Mouse (Mus musculus) hindbrain, postnatal 0 days (tissue): ENCODE results near the gene Galnt9. TPM values are rescaled to one million over a fixed set of nuclear protein-coding genes. Genes with fewer than 3 reads are reported as not detected.

Experiments used
- ATAC-seq: fragments of 200-750 bp; cut with Nextera tagmentation; 2 replicates; pipeline ENCODE4 v1.8.0; 2017; ENCODE audit warnings: mild to moderate bottlenecking, moderate TSS enrichment, moderate library complexity
- DNase-seq: peaks from one replicate; pipeline ENCODE4 v3.0.0-alpha.2; 2015; ENCODE audit warnings: low spot score
- H3K27ac ChIP-seq: fragments of 300-500 bp; sonication (generic); 2 replicates; pipeline ENCODE4 v1.5.1; 2014; ENCODE audit warnings: mild to moderate bottlenecking
- H3K27me3 ChIP-seq: fragments of 300-500 bp; sonication (generic); 2 replicates; pipeline ENCODE4 v1.6.1; 2014; ENCODE audit warnings: low read length, mixed read lengths; ENCODE audit not compliant: insufficient read depth
- H3K36me3 ChIP-seq: fragments of 300-500 bp; sonication (generic); 2 replicates; pipeline ENCODE4 v1.6.1; 2014; ENCODE audit warnings: low read length, mixed read lengths; ENCODE audit not compliant: insufficient read depth
- H3K4me1 ChIP-seq: fragments of 300-500 bp; sonication (generic); 2 replicates; pipeline ENCODE4 v1.6.1; 2014; ENCODE audit warnings: antibody characterized with exemption, low read length, mixed read lengths; ENCODE audit not compliant: insufficient read depth
- H3K4me2 ChIP-seq: fragments of 300-500 bp; sonication (generic); 2 replicates; pipeline ENCODE4 v1.6.1; 2014; ENCODE audit warnings: low read depth, mild to moderate bottlenecking, low read length, moderate library complexity, mixed read lengths
- H3K4me3 ChIP-seq: fragments of 300-500 bp; sonication (generic); 2 replicates; pipeline ENCODE4 v1.5.1; 2014; ENCODE audit warnings: low read length
- H3K9ac ChIP-seq: fragments of 300-500 bp; sonication (generic); replicated peaks from 2 replicates; pipeline ENCODE4 v1.6.1; 2014; ENCODE audit warnings: mild to moderate bottlenecking, low read length, moderate library complexity, mixed read lengths
- H3K9me3 ChIP-seq: fragments of 300-500 bp; sonication (generic); 2 replicates; pipeline ENCODE4 v1.6.1; 2016; ENCODE audit warnings: low read length, mixed read lengths
- CTCF ChIP-seq: IDR thresholded peaks from 2 replicates; pipeline ENCODE4 v1.5.1; 2016; ENCODE audit warnings: antibody characterized with exemption, control low read depth, low read depth
- WGBS: fragments of 180-500 bp; shearing (Covaris S2); extraction: QIAGEN DNeasy Blood & Tissue Kit; methylation state at CpG from one replicate; pipeline ENCODE4 v1.1.7; 2014; 5-methylcytosine and 5-hydroxymethylcytosine counted together
- polyA plus RNA-seq: library from polyadenylated mRNA; unstranded; fragments of >200 nt; fragmentation: Nextera tagmentation; extraction: Ambion mirVana; gene quantifications from 2 replicates; pipeline ENCODE4 v1.2.1, GENCODE M21; 2015
- total RNA-seq: library from RNA; depleted of rRNA; stranded (reverse); fragments of >200 nt; gene quantifications from 2 replicates; pipeline ENCODE4 v1.2.3, GENCODE M21; 2014

Galnt9 gene
- total and polyA plus RNA-seq, 2 experiments from 2014 or later, result 19.8 to 26.7 TPM

GRCm38 (mm10) chr5:110516390-110516789 lies 27.8 kb upstream of the Galnt9 start:
- Histone ChIP-seq H3K4me1 (no peaks in the 10 kb centered on the region), H3K36me3 (no peaks in the 10 kb centered on the region), H3K4me2 (no peak overlapping the region), H3K27ac (no peak overlapping the region), H3K4me3 (no peak overlapping the region), H3K27me3 (no peaks in the 10 kb centered on the region), H3K9ac (no peak overlapping the region), H3K9me3 (no peaks in the 10 kb centered on the region)
- DNase-seq, result no peak
- no peak for TF ChIP-seq CTCF
- WGBS, result 55% methylated on average over 4 of the region's 4 CpGs
- ATAC-seq, result no peak

- H3K27ac ChIP-seq, result no peak overlapping the region
- ATAC-seq (no peak), DNase-seq (peak; percentile 50)
- no peaks in the 10 kb centered on the region for H3K9me3 ChIP-seq
- H3K4me1 ChIP-seq, result no peaks in the 10 kb centered on the region
- H3K4me2 ChIP-seq, result 0 out of 2 replicates have a peak overlapping the region, but pooled peaks have one; percentile 19
- H3K9ac ChIP-seq, result no peak overlapping the region
- no peaks in the 10 kb centered on the region for H3K27me3 ChIP-seq
- WGBS, result 23% methylated on average over 14 of the region's 14 CpGs
- no peaks in the 10 kb centered on the region for H3K36me3 ChIP-seq
- TF ChIP-seq CTCF, result no peak
- no peak overlapping the region for H3K4me3 ChIP-seq
These were observed 25.9 kb upstream of the Galnt9 start for GRCm38 (mm10) chr5:110518086-110518783.

GRCm38 (mm10) chr5:110520974-110521373 lies 23.2 kb upstream of the Galnt9 start:
- H3K27me3 ChIP-seq, result no peaks in the 10 kb centered on the region
- no peak for ATAC-seq
- no peak overlapping the region for H3K4me3 ChIP-seq
- WGBS, result 93% methylated on average over 4 of the region's 4 CpGs
- no peak for DNase-seq
- no peak overlapping the region for H3K4me2 ChIP-seq
- no peak overlapping the region for H3K27ac ChIP-seq
- H3K4me1 ChIP-seq, result no peaks in the 10 kb centered on the region
- no peak overlapping the region for H3K9ac ChIP-seq
- no peak for TF ChIP-seq CTCF
- H3K36me3 ChIP-seq, result no peaks in the 10 kb centered on the region
- H3K9me3 ChIP-seq, result no peaks in the 10 kb centered on the region

GRCm38 (mm10) chr5:110521822-110522221 lies 22.3 kb upstream of the Galnt9 start:
- H3K27ac ChIP-seq, result no peak overlapping the region
- WGBS, result 67% methylated on average over 7 of the region's 7 CpGs
- H3K4me3 ChIP-seq, result no peak overlapping the region
- DNase-seq, result no peak
- no peaks in the 10 kb centered on the region for H3K36me3 ChIP-seq
- H3K9me3 ChIP-seq, result no peaks in the 10 kb centered on the region
- H3K9ac ChIP-seq, result no peak overlapping the region
- no peaks in the 10 kb centered on the region for H3K4me1 ChIP-seq
- H3K27me3 ChIP-seq, result no peaks in the 10 kb centered on the region
- no peak for ATAC-seq
- no peak overlapping the region for H3K4me2 ChIP-seq
- TF ChIP-seq CTCF, result no peak

- no peak overlapping the region for H3K9ac ChIP-seq
- DNase-seq (no peak), ATAC-seq (no peak)
- no peak overlapping the region for H3K4me2 ChIP-seq
- no peaks in the 10 kb centered on the region for H3K36me3 ChIP-seq
- WGBS, result 67% methylated on average over 4 of the region's 4 CpGs
- H3K4me1 ChIP-seq, result no peaks in the 10 kb centered on the region
- no peak overlapping the region for H3K27ac ChIP-seq
- no peak for TF ChIP-seq CTCF
- H3K27me3 ChIP-seq, result no peaks in the 10 kb centered on the region
- no peak overlapping the region for H3K4me3 ChIP-seq
- no peaks in the 10 kb centered on the region for H3K9me3 ChIP-seq
These were observed 20.9 kb upstream of the Galnt9 start for GRCm38 (mm10) chr5:110523296-110523695.

GRCm38 (mm10) chr5:110525701-110526100 lies 18.5 kb upstream of the Galnt9 start:
- H3K9me3 ChIP-seq, result no peaks in the 10 kb centered on the region
- TF ChIP-seq CTCF, result no peak
- no peak for DNase-seq
- no peaks in the 10 kb centered on the region for H3K27me3 ChIP-seq
- H3K4me3 ChIP-seq, result no peak overlapping the region
- no peak overlapping the region for H3K27ac ChIP-seq
- no peaks in the 10 kb centered on the region for H3K36me3 ChIP-seq
- H3K9ac ChIP-seq, result no peak overlapping the region
- H3K4me1 ChIP-seq, result no peaks in the 10 kb centered on the region
- ATAC-seq, result no peak
- H3K4me2 ChIP-seq, result no peak overlapping the region
- WGBS, result 85% methylated on average over 6 of the region's 6 CpGs

- H3K9me3 ChIP-seq, result no peaks in the 10 kb centered on the region
- no peak for ATAC-seq
- peak; percentile 27 for DNase-seq
- no peaks in the 10 kb centered on the region for H3K27me3 ChIP-seq
- H3K4me1 ChIP-seq, result no peaks in the 10 kb centered on the region
- no peak overlapping the region for H3K4me2 ChIP-seq
- H3K36me3 ChIP-seq, result no peaks in the 10 kb centered on the region
- H3K27ac ChIP-seq, result no peak overlapping the region
- 66% methylated on average over 4 of the region's 4 CpGs for WGBS
- no peak for TF ChIP-seq CTCF
- H3K4me3 ChIP-seq, result no peak overlapping the region
- no peak overlapping the region for H3K9ac ChIP-seq
These were observed 17.6 kb upstream of the Galnt9 start for GRCm38 (mm10) chr5:110526556-110526955.
